Mouse (Mus musculus): ENCODE results near the gene Ctbs.

Gene Ctbs

GRCm38 (mm10) chr3:146449745-146450250, at the start of gene Ctbs:
Gene Ctbs (plus strand): TSS chr3:146449795.
- in situ Hi-C loops (cut with MboI, MseI), result loop anchor here in 1 of 2 experiments (5.0 kb wide), 1 partner anchor 53 kb away; no protein-coding TSS in a partner anchor

GRCm38 (mm10) chr3:146403770-146404169, 45.8 kb upstream of the Ctbs start:
- in situ Hi-C loops (cut with MboI, MseI), result no loop called here

DNA sequence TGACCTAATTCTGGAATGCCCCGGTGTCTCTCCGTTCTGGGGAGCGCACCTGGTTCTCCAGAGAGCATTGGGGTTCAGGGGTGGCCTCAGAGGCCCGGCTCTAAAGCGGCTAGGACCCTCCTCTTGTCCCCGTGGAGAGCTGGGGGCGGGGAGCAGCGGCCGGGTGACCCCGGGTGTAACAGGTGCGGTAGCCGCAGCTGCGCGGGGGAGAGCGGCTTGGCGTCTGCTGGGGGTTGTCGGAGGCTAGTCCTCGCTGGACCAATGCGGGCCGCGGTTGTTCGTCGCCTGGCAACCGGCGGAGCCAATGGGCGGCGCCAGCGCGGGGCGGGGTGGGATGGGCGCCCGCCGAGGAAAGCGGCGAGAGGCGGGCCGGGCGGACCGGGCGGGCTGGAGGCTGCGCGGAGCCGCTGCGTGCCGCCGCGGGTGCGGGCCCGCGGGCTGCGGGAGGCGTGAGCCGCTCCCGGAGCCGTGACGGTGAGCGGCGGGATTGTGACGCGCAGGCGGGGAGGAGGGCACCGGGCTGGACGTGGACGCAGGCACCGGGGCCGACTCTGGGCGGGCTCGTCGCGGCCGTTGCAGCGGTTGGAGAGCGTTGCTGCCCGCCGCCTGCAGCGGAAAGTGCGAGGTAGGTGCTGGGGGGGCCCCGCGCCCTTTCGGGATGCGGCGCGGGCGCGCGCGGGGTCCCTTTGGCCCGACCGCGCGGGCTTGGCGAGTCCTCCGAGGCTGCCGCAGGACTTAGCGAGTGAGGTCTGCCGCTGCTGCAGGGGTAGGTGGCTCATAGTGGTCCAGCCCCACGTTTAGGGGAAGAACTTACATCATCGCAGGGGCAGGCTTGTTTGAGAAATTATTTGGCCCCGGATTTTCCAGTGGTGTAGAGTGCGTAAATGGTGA, 45.0 kb upstream of the Ctbs start, which contains the start of gene Ssx2ip:
TSS of gene Ssx2ip (plus strand) at position 332 of the 891 bp plus-strand sequence.
- in situ Hi-C loops (cut with MboI, MseI), result no loop called here

DNA sequence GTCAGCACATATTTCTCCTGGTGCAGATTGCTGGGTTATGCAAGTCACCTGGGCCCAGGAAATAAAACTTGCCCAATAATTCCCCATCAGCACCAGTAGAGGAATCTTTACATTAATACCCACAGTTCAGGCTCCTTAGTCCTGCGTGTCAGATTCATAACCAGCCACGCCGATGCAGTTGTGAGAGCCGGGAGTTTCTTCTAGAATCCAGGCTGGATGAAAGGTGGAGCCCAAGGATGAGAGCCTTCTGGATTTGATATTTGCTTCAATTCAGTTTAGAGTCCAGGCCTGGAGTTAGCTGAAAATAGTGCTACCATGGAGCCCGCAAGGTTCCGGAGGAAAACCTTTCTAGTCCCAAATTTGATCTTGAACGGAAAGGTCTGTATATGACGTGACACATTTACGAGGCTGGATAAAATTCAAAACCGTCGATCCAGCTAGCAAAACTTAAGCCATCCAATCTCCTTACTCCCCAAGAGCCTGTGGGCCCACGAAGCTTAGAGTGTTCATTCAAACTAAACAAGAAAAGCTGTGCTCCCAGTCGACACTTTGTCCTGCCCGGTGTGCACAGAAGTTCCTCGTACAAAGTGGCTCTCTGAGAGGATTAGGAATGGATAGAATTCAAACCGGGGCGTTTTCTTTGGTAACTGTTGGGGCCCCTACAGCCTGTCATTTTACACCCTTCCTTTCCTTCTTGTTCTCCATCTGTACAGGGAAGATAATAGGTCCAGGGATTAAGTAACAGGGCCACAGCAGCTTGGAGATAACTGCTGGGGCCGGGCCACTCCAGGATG, 44.2 kb upstream of the Ctbs start:
- in situ Hi-C loops (cut with MboI, MseI), result no loop called here

- in situ Hi-C loops (cut with MboI, MseI), result no loop called here
Measured at GRCm38 (mm10) chr3:146406007-146406341, 43.6 kb upstream of the Ctbs start.

GRCm38 (mm10) chr3:146407086-146407721, 42.4 kb upstream of the Ctbs start:
- in situ Hi-C loops (cut with MboI, MseI), result no loop called here

GRCm38 (mm10) chr3:146410114-146410513, 39.5 kb upstream of the Ctbs start:
- in situ Hi-C loops (cut with MboI, MseI), result no loop called here

GRCm38 (mm10) chr3:146412008-146412407, 37.6 kb upstream of the Ctbs start:
- in situ Hi-C loops (cut with MboI, MseI), result no loop called here

DNA sequence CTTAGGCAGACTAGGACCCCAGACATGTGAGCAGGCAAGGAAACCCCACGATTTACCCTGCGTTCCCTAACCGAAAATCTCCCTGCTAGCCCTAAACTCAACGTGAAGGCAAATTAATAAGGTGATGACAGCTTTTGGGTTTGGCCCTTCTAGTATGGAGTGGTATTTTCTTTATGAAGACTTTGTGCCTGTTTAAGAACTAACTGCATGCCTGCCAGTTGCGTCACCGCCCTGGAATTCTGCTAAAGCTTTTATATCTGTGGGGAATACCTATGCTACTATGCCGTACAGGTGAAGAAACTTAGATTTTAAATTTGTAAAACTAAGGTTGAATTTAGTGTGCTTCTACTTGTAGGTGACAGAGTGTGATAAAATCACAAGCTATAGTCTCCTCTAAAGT, 37.1 kb upstream of the Ctbs start:
- in situ Hi-C loops (cut with MboI, MseI), result no loop called here

GRCm38 (mm10) chr3:146413016-146413415, 36.6 kb upstream of the Ctbs start:
- in situ Hi-C loops (cut with MboI, MseI), result no loop called here

DNA sequence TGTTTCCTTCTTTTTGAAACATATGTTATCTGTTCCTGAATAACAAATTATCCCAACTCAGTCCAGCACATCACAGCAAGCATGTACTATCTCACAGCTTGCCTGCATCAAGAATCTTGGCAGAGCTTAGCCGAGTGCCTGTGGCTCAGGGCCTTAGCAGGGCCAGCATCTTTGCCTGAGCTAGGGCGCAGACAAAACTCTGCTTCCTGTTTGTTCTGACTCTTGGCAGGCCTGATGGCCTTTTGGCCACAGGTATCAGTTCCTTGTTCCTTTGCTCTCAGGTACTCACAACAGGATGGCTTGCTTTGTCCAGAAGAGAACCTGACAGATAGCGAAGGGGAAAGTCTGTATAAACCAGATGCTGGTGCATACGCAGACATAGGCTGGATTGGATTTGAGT, 35.6 kb upstream of the Ctbs start:
- in situ Hi-C loops (cut with MboI, MseI), result no loop called here

DNA sequence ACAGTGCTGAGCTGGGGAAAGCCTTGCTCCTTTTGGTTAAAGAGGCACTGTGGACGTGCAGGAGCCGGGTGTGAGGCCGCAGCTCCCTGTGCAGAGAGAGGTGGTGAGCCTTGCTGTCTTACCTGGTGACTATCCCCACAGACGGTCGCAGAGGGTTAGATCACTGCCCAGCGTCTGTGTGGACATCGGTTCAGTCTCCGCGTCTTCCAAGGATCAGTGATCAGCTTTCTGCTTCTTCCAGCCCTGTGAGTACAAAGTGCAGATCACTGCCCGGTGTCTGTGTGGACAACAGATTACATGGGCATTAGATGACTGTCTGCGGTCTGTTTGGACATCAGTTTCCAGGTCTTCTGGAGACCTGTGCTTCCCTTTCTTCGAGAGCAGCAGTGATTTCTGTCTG, 35.0 kb upstream of the Ctbs start:
- in situ Hi-C loops (cut with MboI, MseI), result no loop called here

- in situ Hi-C loops (cut with MboI, MseI), result no loop called here
Measured at GRCm38 (mm10) chr3:146417873-146418272, 31.7 kb upstream of the Ctbs start.

DNA sequence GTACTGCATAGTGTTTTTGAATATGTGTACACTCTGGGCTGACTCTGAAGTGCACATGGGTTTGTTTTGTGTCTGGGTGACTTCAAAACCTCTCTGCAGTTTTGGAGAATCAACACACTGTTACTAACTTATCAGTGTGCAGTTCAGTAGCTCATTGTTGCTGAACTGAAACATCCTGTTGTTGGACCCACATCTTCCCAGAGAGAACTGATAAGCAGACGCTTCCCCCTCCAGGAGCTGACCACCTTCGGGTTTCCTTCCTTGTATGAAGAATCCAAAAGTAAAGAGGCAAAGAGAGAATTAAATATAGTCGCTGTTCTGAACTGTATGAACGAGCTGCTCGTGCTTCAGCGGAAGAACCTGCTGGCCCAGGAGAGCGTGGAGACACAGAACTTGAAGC, 30.7 kb upstream of the Ctbs start:
- in situ Hi-C loops (cut with MboI, MseI), result no loop called here

GRCm38 (mm10) chr3:146419534-146419933, 30.1 kb upstream of the Ctbs start:
- in situ Hi-C loops (cut with MboI, MseI), result no loop called here

DNA sequence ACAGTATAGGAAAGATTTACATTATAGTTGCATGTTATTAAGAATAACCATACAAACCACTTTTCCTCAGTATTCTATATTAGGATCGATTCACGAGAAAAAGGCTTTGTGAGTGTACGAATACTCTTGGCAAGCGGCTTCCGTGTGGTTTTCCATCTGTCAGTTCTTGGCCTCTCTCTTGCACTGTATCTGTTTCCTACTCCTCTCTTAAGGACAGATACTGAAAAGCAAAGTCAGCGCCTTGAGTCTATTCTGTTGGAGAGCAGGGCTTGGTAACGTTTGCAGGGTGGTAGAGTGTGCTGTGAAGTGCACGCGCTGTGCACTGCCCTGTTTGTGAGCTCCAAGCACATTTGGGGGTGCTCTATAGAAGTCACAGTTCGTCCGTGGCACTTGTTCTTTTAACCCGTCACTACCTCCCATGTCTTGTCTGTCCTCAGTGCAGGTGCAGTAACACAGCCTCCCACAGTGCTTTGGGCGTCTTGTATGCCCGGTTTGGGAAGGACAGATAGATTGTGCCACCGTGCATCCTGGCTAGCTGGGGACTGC, 29.5 kb upstream of the Ctbs start:
- in situ Hi-C loops (cut with MboI, MseI), result no loop called here

GRCm38 (mm10) chr3:146421787-146422186, 27.8 kb upstream of the Ctbs start:
- in situ Hi-C loops (cut with MboI, MseI), result no loop called here

DNA sequence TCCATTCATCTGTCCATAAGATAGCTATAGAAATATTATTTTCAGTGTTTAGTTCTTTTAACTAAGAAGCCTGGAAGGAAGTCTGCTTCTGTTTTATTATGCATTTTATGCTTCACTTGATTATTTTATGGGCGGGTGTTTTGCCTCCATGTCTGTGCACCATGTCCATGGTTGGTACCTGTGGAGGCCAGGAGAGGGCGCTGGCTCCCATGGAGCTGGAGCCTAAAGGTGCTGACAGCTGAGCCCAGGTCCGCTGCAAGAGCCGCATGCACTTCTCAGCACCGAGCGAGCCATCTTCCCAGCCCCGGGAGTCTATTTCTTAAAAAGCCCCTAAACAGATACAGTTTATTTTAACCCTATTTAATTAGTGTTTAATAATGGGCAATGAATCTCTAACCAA, 25.9 kb upstream of the Ctbs start:
- in situ Hi-C loops (cut with MboI, MseI), result no loop called here

DNA sequence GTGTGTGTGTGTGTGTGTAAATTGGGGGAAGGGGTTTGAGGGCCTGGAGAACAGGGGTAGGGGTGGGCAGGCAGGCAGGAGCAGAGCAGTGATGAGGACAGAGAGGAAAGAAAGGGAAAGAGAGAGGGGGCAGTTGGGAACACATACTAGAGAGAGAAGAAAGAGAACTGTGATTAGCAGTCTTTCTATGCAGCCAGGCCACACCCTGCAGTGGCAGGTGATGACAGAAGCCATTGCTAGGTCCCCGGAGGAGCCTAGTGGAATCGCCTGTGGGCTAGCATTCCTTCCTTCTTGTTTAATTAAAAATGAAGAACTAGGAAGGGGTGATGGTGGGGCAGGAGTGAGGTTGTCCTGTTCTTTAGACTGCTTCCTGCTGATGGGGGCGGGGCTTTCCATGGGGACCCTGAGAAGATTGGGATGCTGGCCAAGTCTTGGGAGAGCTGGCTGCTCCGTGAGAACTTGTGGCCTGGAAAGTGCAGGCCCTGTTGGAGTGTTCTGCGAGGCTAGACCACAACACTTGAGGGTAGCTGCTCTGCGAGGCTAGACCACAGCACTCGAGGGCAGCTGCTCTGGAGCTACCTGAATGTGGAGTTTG, 25.2 kb upstream of the Ctbs start:
- in situ Hi-C loops (cut with MboI, MseI), result no loop called here

DNA sequence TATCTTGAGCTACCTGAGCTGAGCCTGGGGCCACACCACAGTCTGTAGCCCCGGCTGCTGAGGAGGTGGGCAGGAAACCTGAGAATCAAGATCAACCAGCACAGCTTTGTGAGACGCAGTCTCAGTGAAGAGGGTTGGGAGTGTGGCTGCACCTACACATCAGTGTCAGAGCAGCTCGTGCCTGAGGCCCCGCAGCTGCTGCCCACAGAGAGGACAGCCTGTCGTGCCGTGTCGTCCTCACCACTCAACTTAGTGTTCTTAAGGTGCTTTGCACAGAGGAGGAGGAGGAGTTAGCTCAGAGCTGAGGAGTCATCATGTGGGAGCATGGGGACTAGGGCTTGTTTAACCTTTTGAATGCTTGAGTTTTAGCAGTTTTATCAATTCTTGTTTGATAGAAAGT, 23.7 kb upstream of the Ctbs start:
- in situ Hi-C loops (cut with MboI, MseI), result no loop called here

DNA sequence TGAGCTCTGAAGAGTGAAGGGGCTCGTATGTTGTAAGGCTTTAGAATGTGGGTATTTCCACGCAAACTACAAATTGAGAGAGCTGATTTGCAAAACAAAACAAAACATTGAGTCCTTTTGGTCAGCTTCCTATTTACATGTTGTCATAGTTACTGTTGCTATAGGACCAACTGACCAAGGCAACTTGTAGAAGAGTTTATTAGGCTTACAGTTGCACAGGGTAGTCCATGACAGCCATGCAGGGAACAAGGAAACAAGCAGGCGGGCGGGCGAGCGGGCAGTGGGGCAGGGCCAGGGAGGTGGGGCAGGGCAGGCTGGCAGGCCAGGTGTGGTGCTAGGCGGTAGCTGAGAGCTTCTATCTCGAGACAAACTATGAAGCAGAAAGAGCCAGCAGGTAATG, 23.1 kb upstream of the Ctbs start:
- in situ Hi-C loops (cut with MboI, MseI), result no loop called here

All from T-helper 17 cell (primary cell).